Mouse (Mus musculus): Measurements from ENCODE around the gene Top2a. TPM values are rescaled to one million over a fixed set of nuclear protein-coding genes. Genes with fewer than 3 reads are reported as not detected.
A peak's percentile ranks its signal among the peaks of the same experiment; 100 is the strongest.
"Not testable (repeated sequence)": the region's sequence is repeated elsewhere in the genome, so short reads cannot be mapped to it uniquely, and the experiment has no call there.

Top2a gene
- polyA plus RNA-seq, 1 experiment from 2014 or later = 55.7 TPM

GRCm38 (mm10) chr11:98999243-98999642, 24.7 kb downstream of the Top2a start:
- Histone ChIP-seq H3K4me2 (no peak overlapping the region), H3K9me3 (no peaks in the 10 kb centered on the region), H3K9ac (no peak overlapping the region), H3K27me3 (no peaks in the 10 kb centered on the region), H3K27ac (no peak overlapping the region), H3K36me3 (peaks cover 2% of the 10 kb centered on the region; the same call in 1 of the 2 replicates), H3K4me1 (replicated peaks) (no peaks in the 10 kb centered on the region), H3K4me3 (no peak overlapping the region)
- WGBS = 89% methylated on average over 11 of the region's 11 CpGs
- ATAC-seq (ENCODE audit: low FRiP score) = no peak

DNA sequence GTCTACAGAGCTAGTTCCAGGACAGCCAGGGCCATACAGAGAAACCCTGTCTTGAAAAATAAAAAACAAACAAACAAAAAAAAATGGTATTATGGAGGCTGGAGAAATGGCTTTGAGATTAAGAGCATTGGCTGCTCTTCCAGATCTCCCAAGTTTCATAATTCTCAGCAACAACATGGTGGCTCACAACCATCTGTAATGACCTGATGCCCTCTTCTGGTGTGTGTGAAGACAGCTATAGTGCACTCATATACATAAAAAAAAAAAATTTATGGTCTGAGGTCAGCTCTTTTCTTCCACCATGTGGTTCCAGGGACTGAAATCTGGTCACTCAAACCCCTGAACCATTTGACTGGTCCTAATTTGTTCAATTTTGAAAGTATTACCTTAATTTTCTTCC, 25.2 kb downstream of the Top2a start:
- ATAC-seq (ENCODE audit: low FRiP score) = no peak
- Histone ChIP-seq H3K27me3 (no peaks in the 10 kb centered on the region), H3K9ac (no peak overlapping the region), H3K27ac (no peak overlapping the region), H3K4me3 (no peak overlapping the region), H3K4me1 (replicated peaks) (no peaks in the 10 kb centered on the region), H3K4me2 (no peak overlapping the region), H3K36me3 (peaks cover 2% of the 10 kb centered on the region; the same call in 1 of the 2 replicates), H3K9me3 (no peaks in the 10 kb centered on the region)

DNA sequence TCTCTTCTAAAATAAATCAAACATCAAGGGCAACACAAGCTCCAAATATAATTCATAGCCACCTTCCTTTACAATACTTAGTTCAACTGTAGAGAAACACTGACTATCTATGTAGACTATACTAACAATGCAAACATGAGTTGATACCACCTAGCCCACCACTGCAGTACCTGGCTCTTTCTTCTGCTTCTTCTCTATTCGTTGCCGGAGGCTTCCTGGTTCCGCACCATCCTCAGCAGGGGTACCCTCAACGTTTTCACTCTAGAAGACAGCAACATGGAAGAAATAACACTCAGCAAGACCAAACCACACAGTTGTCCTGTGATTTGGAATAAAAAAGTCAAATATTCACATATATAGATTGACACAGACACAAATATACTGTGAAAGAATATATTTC, 26.3 kb downstream of the Top2a start:
- no peaks in the 10 kb centered on the region for H3K9me3 ChIP-seq
- H3K36me3 ChIP-seq = peaks cover 2% of the 10 kb centered on the region; the same call in 1 of the 2 replicates
- H3K27ac ChIP-seq = no peak overlapping the region
- ATAC-seq (ENCODE audit: low FRiP score) = no peak
- H3K4me3 ChIP-seq = no peak overlapping the region
- WGBS = 91% methylated on average over 4 of the region's 4 CpGs
- no peak overlapping the region for H3K4me2 ChIP-seq
- no peaks in the 10 kb centered on the region for H3K27me3 ChIP-seq
- no peak overlapping the region for H3K9ac ChIP-seq
- no peaks in the 10 kb centered on the region for H3K4me1 ChIP-seq (replicated peaks)

DNA sequence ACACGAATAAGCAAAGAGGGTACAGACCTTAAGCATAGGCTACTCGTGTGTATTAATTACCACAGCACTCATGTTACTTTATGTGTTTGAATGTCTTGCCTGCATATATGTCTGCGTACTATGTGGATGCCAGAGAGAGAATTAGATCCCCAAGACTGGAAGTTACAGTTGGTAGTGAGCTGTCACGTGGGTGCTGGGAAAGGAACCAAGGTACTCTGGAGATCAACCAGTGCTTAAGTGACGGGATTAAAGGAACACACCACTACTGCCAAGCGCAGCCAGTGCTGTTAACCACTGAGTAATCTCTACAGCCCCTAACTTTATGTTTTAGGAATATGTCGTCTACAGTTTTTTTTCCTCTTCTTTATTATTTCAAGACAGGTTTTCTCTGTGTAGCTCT, 28.0 kb downstream of the Top2a start:
- Histone ChIP-seq H3K27me3 (no peaks in the 10 kb centered on the region), H3K4me2 (no peak overlapping the region), H3K27ac (no peak overlapping the region), H3K4me3 (no peak overlapping the region), H3K9ac (no peak overlapping the region), H3K4me1 (replicated peaks) (no peaks in the 10 kb centered on the region), H3K36me3 (peaks cover 2% of the 10 kb centered on the region; the same call in 1 of the 2 replicates), H3K9me3 (no peaks in the 10 kb centered on the region)
- no peak for ATAC-seq (ENCODE audit: low FRiP score)
- 96% methylated on average over 7 of the region's 7 CpGs for WGBS

GRCm38 (mm10) chr11:98990866-98991265, 33.1 kb downstream of the Top2a start:
- ATAC-seq (ENCODE audit: low FRiP score) = no peak
- Histone ChIP-seq H3K9ac (no peak overlapping the region), H3K27ac (no peak overlapping the region), H3K4me2 (no peak overlapping the region), H3K36me3 (0 out of 2 replicates have a peak, but pooled peaks cover 2% of the 10 kb centered on the region), H3K9me3 (no peaks in the 10 kb centered on the region), H3K27me3 (no peaks in the 10 kb centered on the region), H3K4me3 (no peak overlapping the region), H3K4me1 (replicated peaks) (no peaks in the 10 kb centered on the region)
- 85% methylated on average over 6 of the region's 6 CpGs for WGBS

DNA sequence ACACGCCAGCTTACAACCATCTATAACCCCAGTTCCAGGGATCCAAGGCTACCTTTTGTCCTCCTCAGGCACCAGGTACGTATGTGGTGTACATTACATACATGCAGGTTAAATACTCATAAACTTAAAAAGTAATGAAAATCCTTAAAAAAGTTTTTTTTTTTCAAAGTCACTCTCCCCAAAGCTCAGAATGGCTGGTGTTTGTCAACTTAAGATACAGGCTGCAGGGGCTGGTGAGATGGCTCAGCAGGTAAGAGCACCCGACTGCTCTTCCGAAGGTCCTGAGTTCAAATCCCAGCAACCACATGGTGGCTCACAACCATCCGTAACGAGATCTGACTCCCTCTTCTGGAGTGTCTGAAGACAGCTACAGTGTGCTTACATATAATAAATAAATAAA, 35.7 kb downstream of the Top2a start:
- H3K4me1 ChIP-seq (replicated peaks); H3K9me3 ChIP-seq; H3K4me2 ChIP-seq; H3K4me3 ChIP-seq; H3K36me3 ChIP-seq; H3K27ac ChIP-seq; H3K27me3 ChIP-seq; H3K9ac ChIP-seq; ATAC-seq (ENCODE audit: low FRiP score): not testable (repeated sequence)
- WGBS = 98% methylated on average over 6 of the region's 6 CpGs

DNA sequence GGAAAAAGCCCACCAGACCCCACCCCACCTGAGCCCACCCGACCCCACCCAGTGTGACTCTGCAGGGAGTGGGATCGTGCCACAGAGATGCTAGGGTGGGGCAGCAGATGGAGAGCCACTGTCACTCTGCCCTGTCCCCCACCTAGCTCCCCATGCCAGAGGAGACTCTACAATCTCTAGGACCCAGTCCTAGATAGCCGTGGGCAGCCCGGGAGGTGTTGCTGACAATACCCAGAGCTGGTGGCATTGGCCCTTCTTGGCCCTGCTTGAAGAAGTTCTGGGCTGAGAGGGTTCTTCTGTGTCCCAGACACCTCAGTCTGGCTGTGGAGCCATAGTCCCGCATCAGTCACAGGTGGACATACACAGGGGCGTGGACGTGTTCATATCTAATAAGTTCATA, 38.4 kb downstream of the Top2a start:
- 93% methylated on average over 7 of the region's 7 CpGs for WGBS
- Histone ChIP-seq H3K36me3 (no peaks in the 10 kb centered on the region), H3K4me1 (replicated peaks) (peaks cover 26% of the 10 kb centered on the region), H3K27me3 (peaks cover 4% of the 10 kb centered on the region; the same call in 1 of the 2 replicates), H3K27ac (no peak overlapping the region), H3K4me2 (no peak overlapping the region), H3K9ac (no peak overlapping the region), H3K9me3 (no peaks in the 10 kb centered on the region), H3K4me3 (no peak overlapping the region)
- ATAC-seq (ENCODE audit: low FRiP score) = no peak

GRCm38 (mm10) chr11:98983551-98983950, 40.4 kb downstream of the Top2a start:
- H3K4me2 ChIP-seq = peak overlapping the region; percentile 76
- H3K4me1 ChIP-seq (replicated peaks) = peaks cover 31% of the 10 kb centered on the region
- peak overlapping the region; percentile 69 for H3K4me3 ChIP-seq
- H3K36me3 ChIP-seq = no peaks in the 10 kb centered on the region
- 0 out of 2 replicates have a peak overlapping the region, but pooled peaks have one; percentile 98 for H3K27ac ChIP-seq
- H3K9ac ChIP-seq = peak overlapping the region; percentile 53
- H3K9me3 ChIP-seq = no peaks in the 10 kb centered on the region
- no peak for ATAC-seq (ENCODE audit: low FRiP score)
- H3K27me3 ChIP-seq = peaks cover 4% of the 10 kb centered on the region; the same call in 1 of the 2 replicates
- WGBS = 36% methylated on average over 8 of the region's 8 CpGs

DNA sequence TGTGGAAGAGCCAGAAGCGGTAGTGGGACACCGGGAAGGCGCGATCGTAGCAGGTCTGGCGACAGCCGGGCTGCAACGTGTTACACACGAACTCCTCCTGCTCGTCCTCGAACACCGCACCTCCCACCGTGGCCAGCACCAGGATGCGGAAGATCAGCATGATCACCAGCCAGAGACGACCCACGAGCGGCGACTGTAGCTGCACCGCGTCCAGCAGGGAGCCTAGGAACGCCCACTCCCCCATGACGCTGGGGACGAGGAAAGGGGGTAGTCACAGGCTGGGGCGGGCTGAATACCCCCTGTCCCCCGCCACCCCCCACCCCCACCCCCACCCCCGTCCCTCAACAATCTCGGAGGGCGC, 41.2 kb downstream of the Top2a start, which contains the start of gene Gjd3:
Gene Gjd3 (minus strand): TSS at position 244 of the 361 bp plus-strand sequence.
- Histone ChIP-seq H3K27me3 (peaks cover 4% of the 10 kb centered on the region; the same call in 1 of the 2 replicates), H3K9ac (peak within 1 kb of the TSS; percentile 87), H3K4me3 (peak within 1 kb of the TSS; percentile 69), H3K36me3 (no peaks in the 10 kb centered on the region), H3K9me3 (no peaks in the 10 kb centered on the region), H3K4me2 (peak within 1 kb of the TSS; percentile 76), H3K4me1 (replicated peaks) (peaks cover 31% of the 10 kb centered on the region), H3K27ac (peak within 1 kb of the TSS; percentile 98)
- ATAC-seq (ENCODE audit: low FRiP score) = peak; percentile 27
- WGBS = 1% methylated on average over 25 of the region's 28 CpGs

GRCm38 (mm10) chr11:98981997-98982772, 41.8 kb downstream of the Top2a start:
- WGBS = under 1% methylated on average over 94 of the region's 94 CpGs
- H3K4me1 ChIP-seq (replicated peaks) = peaks cover 31% of the 10 kb centered on the region
- peak overlapping the region; percentile 98 for H3K27ac ChIP-seq

DNA sequence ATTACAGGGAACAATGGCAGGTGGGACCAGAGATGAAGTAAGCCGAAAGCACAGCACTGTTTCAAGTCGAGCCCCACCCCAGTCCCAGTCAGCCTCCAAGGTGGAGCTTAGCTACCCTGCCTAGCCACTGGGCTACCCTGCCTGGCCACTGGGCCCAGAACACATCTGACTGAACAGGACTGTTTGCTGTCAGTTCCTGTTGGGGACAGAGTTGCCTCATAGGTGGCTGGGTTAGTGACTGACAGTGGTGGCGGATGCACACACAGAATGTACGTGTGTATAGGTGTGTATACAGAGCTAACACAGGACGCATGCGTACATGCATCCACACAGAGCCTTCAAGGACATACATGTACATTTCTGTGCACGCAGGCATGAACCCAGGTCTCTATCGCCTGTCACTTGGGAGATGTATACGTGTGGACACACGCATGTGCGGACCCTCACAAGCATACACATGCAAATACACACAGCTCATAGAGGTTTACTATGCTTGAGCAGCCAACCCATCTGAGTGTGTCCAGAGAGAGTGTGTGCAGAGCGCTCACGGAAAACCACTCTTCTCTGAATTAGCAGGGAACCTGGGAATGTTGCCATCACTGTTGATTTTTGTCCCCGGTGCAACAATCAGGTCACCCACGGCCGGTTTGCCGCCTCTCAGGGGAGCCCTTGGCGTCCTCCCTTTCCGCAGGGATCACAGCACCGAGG, 42.5 kb downstream of the Top2a start:
- H3K9ac ChIP-seq = peak overlapping the region; percentile 87
- H3K4me1 ChIP-seq (replicated peaks) = peaks cover 31% of the 10 kb centered on the region
- 32% methylated on average over 20 of the region's 20 CpGs for WGBS
- ATAC-seq (ENCODE audit: low FRiP score) = peak; percentile 65
- no peaks in the 10 kb centered on the region for H3K36me3 ChIP-seq
- peak overlapping the region; percentile 98 for H3K27ac ChIP-seq
- peaks cover 4% of the 10 kb centered on the region; the same call in 1 of the 2 replicates for H3K27me3 ChIP-seq
- H3K9me3 ChIP-seq = no peaks in the 10 kb centered on the region
- H3K4me2 ChIP-seq = peak overlapping the region; percentile 76
- peak overlapping the region; percentile 69 for H3K4me3 ChIP-seq

More at GRCm38 (mm10) chr11:98981997-98982772, 41.8 kb downstream of the Top2a start:
- peak overlapping the region; percentile 76 for H3K4me2 ChIP-seq
- ATAC-seq (ENCODE audit: low FRiP score) = peak; percentile 82
- no peaks in the 10 kb centered on the region for H3K9me3 ChIP-seq
- H3K36me3 ChIP-seq = no peaks in the 10 kb centered on the region
- H3K27me3 ChIP-seq = peaks cover 4% of the 10 kb centered on the region; the same call in 1 of the 2 replicates
- peak overlapping the region; percentile 69 for H3K4me3 ChIP-seq
- H3K9ac ChIP-seq = peak overlapping the region; percentile 87

DNA sequence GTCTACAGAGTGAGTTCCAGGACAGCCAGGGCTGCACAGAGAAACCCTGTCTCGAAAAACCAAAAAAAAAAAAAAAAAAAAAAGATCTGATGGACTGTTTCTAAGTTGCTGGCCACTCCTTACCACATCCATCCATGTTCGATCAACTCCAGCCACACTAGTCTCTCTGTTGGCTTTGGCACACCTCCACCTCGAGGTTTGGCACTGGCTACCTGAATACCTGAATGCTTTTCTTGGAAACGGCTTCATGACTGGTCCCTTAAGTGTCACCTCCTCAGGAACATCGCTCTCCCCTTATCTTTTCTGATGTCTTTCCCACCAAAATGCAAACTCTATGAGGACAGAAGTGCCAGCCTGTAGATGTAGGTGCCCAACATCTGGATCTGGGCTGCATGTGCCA, 44.6 kb downstream of the Top2a start:
- 88% methylated on average over 4 of the region's 5 CpGs for WGBS

More for the DNA sequence above, 44.6 kb downstream of the Top2a start:
- H3K9me3 ChIP-seq = no peaks in the 10 kb centered on the region
- H3K4me1 ChIP-seq (replicated peaks) = peaks cover 31% of the 10 kb centered on the region
- H3K9ac ChIP-seq = no peak overlapping the region
- H3K36me3 ChIP-seq = peaks cover under 1% of the 10 kb centered on the region; the same call in 1 of the 2 replicates
- no peak overlapping the region; the same call in 1 of the 2 replicates for H3K27ac ChIP-seq
- no peak overlapping the region for H3K4me3 ChIP-seq
- H3K27me3 ChIP-seq = peaks cover 4% of the 10 kb centered on the region; the same call in 1 of the 2 replicates
- ATAC-seq (ENCODE audit: low FRiP score) = no peak
- H3K4me2 ChIP-seq = no peak overlapping the region
